Mouse (Mus musculus): ENCODE measurements around the gene Gm10271. TPM values are rescaled to one million over a fixed set of nuclear protein-coding genes. Genes with fewer than 3 reads are reported as not detected.

Gm10271 gene
- polyA plus RNA-seq, 1 experiment = not detected

GRCm38 (mm10) chr10:116944940-116945339 lies 27.5 kb downstream of the Gm10271 start:
- WGBS = 64% methylated on average over 10 of the region's 10 CpGs
- no peak for DNase-seq (ENCODE audit: low read depth, low spot score)

- 77% methylated on average over 3 of the region's 3 CpGs for WGBS
- DNase-seq (ENCODE audit: low read depth, low spot score) = no peak
Observed at GRCm38 (mm10) chr10:116944144-116944543, 28.3 kb downstream of the Gm10271 start.

GRCm38 (mm10) chr10:116943025-116943424 lies 29.4 kb downstream of the Gm10271 start:
- DNase-seq (ENCODE audit: low read depth, low spot score) = no peak
- 95% methylated on average over 6 of the region's 6 CpGs for WGBS

GRCm38 (mm10) chr10:116935028-116935427 lies 37.4 kb downstream of the Gm10271 start:
- 72% methylated on average over 12 of the region's 12 CpGs for WGBS
- no peak for DNase-seq (ENCODE audit: low read depth, low spot score)

GRCm38 (mm10) chr10:116933794-116934193 lies 38.6 kb downstream of the Gm10271 start:
- no peak for DNase-seq (ENCODE audit: low read depth, low spot score)
- WGBS = 84% methylated on average over 7 of the region's 7 CpGs

- DNase-seq (ENCODE audit: low read depth, low spot score) = no peak
- whole genome bisulfite sequencing = 94% methylated on average over 13 of the region's 13 CpGs
Observed at GRCm38 (mm10) chr10:116932418-116932817, 40.0 kb downstream of the Gm10271 start.

GRCm38 (mm10) chr10:116931497-116932179 lies 40.8 kb downstream of the Gm10271 start:
- 83% methylated on average over 15 of the region's 15 CpGs for WGBS
- DNase-seq (ENCODE audit: low read depth, low spot score) = no peak

GRCm38 (mm10) chr10:116930936-116931335 lies 41.5 kb downstream of the Gm10271 start:
- 35% methylated on average over 6 of the region's 7 CpGs for WGBS
- no peak for DNase-seq (ENCODE audit: low read depth, low spot score)

GRCm38 (mm10) chr10:116930506-116930905 lies 41.9 kb downstream of the Gm10271 start:
- no peak for DNase-seq (ENCODE audit: low read depth, low spot score)
- WGBS = 30% methylated on average over 7 of the region's 7 CpGs

- 29% methylated on average over 3 of the region's 3 CpGs for WGBS
- DNase-seq (ENCODE audit: low read depth, low spot score) = no peak
Observed at GRCm38 (mm10) chr10:116928826-116929225, 43.6 kb downstream of the Gm10271 start.

GRCm38 (mm10) chr10:116926428-116927113 lies 45.8 kb downstream of the Gm10271 start:
- 51% methylated on average over 11 of the region's 11 CpGs for WGBS
- no peak for DNase-seq (ENCODE audit: low read depth, low spot score)

- WGBS = 92% methylated on average over 19 of the region's 19 CpGs
- DNase-seq (ENCODE audit: low read depth, low spot score) = no peak
Observed at GRCm38 (mm10) chr10:116923651-116924495, 48.5 kb downstream of the Gm10271 start.

- WGBS = 80% methylated on average over 15 of the region's 15 CpGs
- DNase-seq (ENCODE audit: low read depth, low spot score) = no peak
Observed at GRCm38 (mm10) chr10:116922161-116922560, 50.2 kb downstream of the Gm10271 start.

- no peak for DNase-seq (ENCODE audit: low read depth, low spot score)
- WGBS = 90% methylated on average over 15 of the region's 15 CpGs
Observed at GRCm38 (mm10) chr10:116921416-116921815, 51.0 kb downstream of the Gm10271 start.

GRCm38 (mm10) chr10:116920641-116921040 lies 51.8 kb downstream of the Gm10271 start:
- DNase-seq (ENCODE audit: low read depth, low spot score) = no peak
- 77% methylated on average over 8 of the region's 8 CpGs for WGBS

GRCm38 (mm10) chr10:116919368-116920317 lies 52.8 kb downstream of the Gm10271 start:
- 87% methylated on average over 25 of the region's 25 CpGs for WGBS
- DNase-seq (ENCODE audit: low read depth, low spot score) = no peak

GRCm38 (mm10) chr10:116916581-116916980 lies 55.8 kb downstream of the Gm10271 start:
- no peak for DNase-seq (ENCODE audit: low read depth, low spot score)
- WGBS = 88% methylated on average over 8 of the region's 8 CpGs

- WGBS = 87% methylated on average over 8 of the region's 8 CpGs
- DNase-seq (ENCODE audit: low read depth, low spot score) = no peak
Observed at GRCm38 (mm10) chr10:116915286-116915685, 57.1 kb downstream of the Gm10271 start.

GRCm38 (mm10) chr10:116914586-116914985 lies 57.8 kb downstream of the Gm10271 start:
- WGBS = 75% methylated on average over 9 of the region's 9 CpGs
- DNase-seq (ENCODE audit: low read depth, low spot score) = no peak

Data from large intestine, adult 2 months (tissue).